Mouse (Mus musculus) MEL (cell line): Measurements from ENCODE around the gene Gmds. TPM values are rescaled to one million over a fixed set of nuclear protein-coding genes. Genes with fewer than 3 reads are reported as not detected.

Experiments
- DNase-seq: peaks from one replicate; pipeline ENCODE4 v3.0.0; 2011; ENCODE audit warnings: low read depth, low spot score
- H3K27ac ChIP-seq: 2 replicates; pipeline ENCODE4 v1.5.1; 2012; ENCODE audit warnings: low read depth, mild to moderate bottlenecking, control low read depth, low read length, moderate library complexity; ENCODE audit not compliant: control insufficient read depth
- H3K27me3 ChIP-seq, 2 experiments: fragments of 150-350 bp in 1 of 2; sonication (generic) in 1 of 2; 2 replicates each; pipeline ENCODE4 v1.6.1; 2012; ENCODE audit warnings: low read length in 2 of 2, mild to moderate bottlenecking in 2 of 2, improper control_type of control experiment in 1 of 2, moderate library complexity in 1 of 2; ENCODE audit not compliant: insufficient read depth in 2 of 2, control insufficient read depth in 1 of 2
- H3K36me3 ChIP-seq, 2 experiments: 2 replicates each; pipeline ENCODE4 v1.6.1; 2012 to 2014; ENCODE audit warnings: low read length in 2 of 2, improper control_type of control experiment in 1 of 2, inconsistent platforms in 1 of 2, mild to moderate bottlenecking in 1 of 2; ENCODE audit not compliant: insufficient read depth in 2 of 2, control insufficient read depth in 1 of 2
- H3K4me1 ChIP-seq, 2 experiments: fragments of 150-350 bp in 1 of 2; sonication (generic) in 1 of 2; 2 replicates each; pipeline ENCODE4 v1.6.1; 2012; ENCODE audit warnings: low read length in 2 of 2, improper control_type of control experiment in 1 of 2, mild to moderate bottlenecking in 1 of 2; ENCODE audit not compliant: insufficient read depth in 2 of 2, control insufficient read depth in 1 of 2
- H3K4me3 ChIP-seq, 2 experiments: fragments of 150-350 bp in 1 of 2; sonication (generic) in 1 of 2; 2 replicates each; pipeline ENCODE4 v1.5.1; 2012; ENCODE audit warnings: low read depth in 2 of 2, low read length in 2 of 2, mild to moderate bottlenecking in 2 of 2, moderate library complexity in 2 of 2, control low read depth in 1 of 2, improper control_type of control experiment in 1 of 2; ENCODE audit not compliant: control insufficient read depth in 1 of 2, insufficient read depth in 1 of 2
- H3K79me2 ChIP-seq: 2 replicates; pipeline ENCODE4 v1.6.1; 2012; ENCODE audit warnings: mild to moderate bottlenecking, low read length, moderate library complexity; ENCODE audit not compliant: control insufficient read depth, poor library complexity, insufficient read depth
- H3K9ac ChIP-seq: 2 replicates; pipeline ENCODE4 v1.6.1; 2012; ENCODE audit warnings: low read depth, mild to moderate bottlenecking, control low read depth, low read length, moderate library complexity; ENCODE audit not compliant: control insufficient read depth, poor library complexity, severe bottlenecking
- H3K9me3 ChIP-seq: fragments of 150-350 bp; sonication (generic); replicated peaks from 2 replicates; pipeline ENCODE4 v1.6.1; 2012; ENCODE audit warnings: mild to moderate bottlenecking, low read length, improper control_type of control experiment, moderate library complexity; ENCODE audit not compliant: insufficient read depth
- CHD1 ChIP-seq: IDR thresholded peaks from 2 replicates; pipeline ENCODE4 v1.6.1; 2012; ENCODE audit warnings: low read depth, mild to moderate bottlenecking, inconsistent platforms, low read length, improper control_type of control experiment
- CHD2 ChIP-seq: IDR thresholded peaks from 2 replicates; pipeline ENCODE4 v1.6.1; 2011; ENCODE audit warnings: low read length, improper control_type of control experiment
- CTCF ChIP-seq, 3 experiments: IDR thresholded peaks in 2 of 3; conservative IDR thresholded peaks in 1 of 3; 2 replicates each; pipeline ENCODE4 v1.5.1; 2011 to 2012; ENCODE audit warnings: low read length in 3 of 3, low read depth in 2 of 3, mild to moderate bottlenecking in 2 of 3, improper control_type of control experiment in 1 of 3, inconsistent platforms in 1 of 3, mixed read lengths in 1 of 3, moderate library complexity in 1 of 3; ENCODE audit not compliant: control insufficient read depth in 1 of 3, insufficient read depth in 1 of 3, poor library complexity in 1 of 3, severe bottlenecking in 1 of 3
- ELF1 ChIP-seq: IDR thresholded peaks from 2 replicates; pipeline ENCODE4 v1.6.1; 2014; ENCODE audit warnings: low read depth, mild to moderate bottlenecking, inconsistent platforms, low read length, improper control_type of control experiment, moderate library complexity
- HCFC1 ChIP-seq: IDR thresholded peaks from 2 replicates; pipeline ENCODE4 v1.6.1; 2012; ENCODE audit warnings: low read depth, mild to moderate bottlenecking, inconsistent platforms, low read length, improper control_type of control experiment, moderate library complexity
- KAT2A ChIP-seq: conservative IDR thresholded peaks from 2 replicates; pipeline ENCODE4 v1.6.1; 2012; ENCODE audit warnings: low read depth, low read length, improper control_type of control experiment, inconsistent platforms
- MEF2A ChIP-seq: IDR thresholded peaks from 2 replicates; pipeline ENCODE4 v1.6.1; 2014; ENCODE audit warnings: low read depth, mild to moderate bottlenecking, inconsistent platforms, low read length, improper control_type of control experiment; ENCODE audit not compliant: poor library complexity, insufficient replicate concordance, severe bottlenecking; ENCODE audit errors: extremely low read depth
- MYC ChIP-seq: IDR thresholded peaks from 2 replicates; pipeline ENCODE4 v1.6.1; 2011; ENCODE audit warnings: low read depth, mild to moderate bottlenecking, low read length, improper control_type of control experiment, moderate library complexity
- NRF1 ChIP-seq: IDR thresholded peaks from 2 replicates; pipeline ENCODE4 v1.6.1; 2014; ENCODE audit warnings: low read depth, mild to moderate bottlenecking, inconsistent platforms, low read length, improper control_type of control experiment, moderate library complexity; ENCODE audit not compliant: poor library complexity, insufficient read depth, severe bottlenecking
- POLR2A ChIP-seq, 2 experiments: IDR thresholded peaks; 2 replicates each; pipeline ENCODE4 v1.6.1; 2011 to 2012; ENCODE audit warnings: low read length in 2 of 2, mild to moderate bottlenecking in 2 of 2, control low read depth in 1 of 2, improper control_type of control experiment in 1 of 2, low read depth in 1 of 2, moderate library complexity in 1 of 2; ENCODE audit not compliant: control insufficient read depth in 1 of 2, insufficient read depth in 1 of 2, poor library complexity in 1 of 2
- POLR2AphosphoS5 ChIP-seq: IDR thresholded peaks from 2 replicates; pipeline ENCODE4 v1.6.1; 2012; ENCODE audit warnings: low read depth, borderline replicate concordance, mild to moderate bottlenecking, inconsistent platforms, low read length, moderate library complexity, mixed read lengths
- RAD21 ChIP-seq: IDR thresholded peaks from 2 replicates; pipeline ENCODE4 v1.6.1; 2011; ENCODE audit warnings: mild to moderate bottlenecking, low read depth, low read length, improper control_type of control experiment
- RCOR1 ChIP-seq: IDR thresholded peaks from 2 replicates; pipeline ENCODE4 v1.6.1; 2012; ENCODE audit warnings: low read depth, mild to moderate bottlenecking, inconsistent platforms, low read length, improper control_type of control experiment
- SMC3 ChIP-seq: IDR thresholded peaks from 2 replicates; pipeline ENCODE4 v1.6.1; 2011; ENCODE audit warnings: low read depth, low read length, improper control_type of control experiment
- TAL1 ChIP-seq: IDR thresholded peaks from 2 replicates; pipeline ENCODE4 v1.6.1; 2012; ENCODE audit warnings: mild to moderate bottlenecking, inconsistent platforms, low read length, moderate library complexity, mixed read lengths
- TBP ChIP-seq: IDR thresholded peaks from 2 replicates; pipeline ENCODE4 v1.8.0; 2011; ENCODE audit warnings: low read depth, low read length, improper control_type of control experiment
- UBTF ChIP-seq: IDR thresholded peaks from 2 replicates; pipeline ENCODE4 v1.6.1; 2012; ENCODE audit warnings: low read depth, mild to moderate bottlenecking, inconsistent platforms, low read length, improper control_type of control experiment, moderate library complexity, borderline replicate concordance; ENCODE audit not compliant: insufficient read depth
- USF1 ChIP-seq: IDR thresholded peaks from 2 replicates; pipeline ENCODE4 v1.6.1; 2014; ENCODE audit warnings: low read depth, mild to moderate bottlenecking, inconsistent platforms, low read length, improper control_type of control experiment, moderate library complexity
- ZKSCAN1 ChIP-seq: IDR thresholded peaks from 2 replicates; pipeline ENCODE4 v1.6.1; 2012; ENCODE audit warnings: low read depth, mild to moderate bottlenecking, inconsistent platforms, low read length, improper control_type of control experiment, moderate library complexity
- polyA plus RNA-seq, 2 experiments: library from polyadenylated mRNA; stranded (reverse) in 1 of 2; unstranded in 1 of 2; fragments of >175 nt in 1 of 2; fragments of >200 nt in 1 of 2; gene quantifications; 2 replicates each; pipeline versions ENCODE4 v1.2.1 to v1.2.4; 2012; ENCODE audit warnings: low replicate concordance in 2 of 2, low read depth in 1 of 2; ENCODE audit not compliant: insufficient read length in 2 of 2, insufficient read depth in 1 of 2, missing spikeins in 1 of 2
- total RNA-seq: library from RNA; depleted of rRNA; stranded (reverse); fragments of 300-350 nt; gene quantifications from 2 replicates; pipeline ENCODE4 v1.2.3, GENCODE M21; 2012

Gmds gene
- total and polyA plus RNA-seq, 3 experiments: 17.4 to 32.2 TPM; not detected in 1

- no peaks in the 10 kb centered on the region for H3K27me3 ChIP-seq
- TF ChIP-seq CHD2 (no peak), USF1 (no peak), MEF2A (no peak), RCOR1 (no peak; the same call in 1 of the 2 replicates), POLR2A (IDR thresholded peaks at IDR 0.05; ENCODE audit: control insufficient read depth in 1 of 2, insufficient read depth in 1 of 2, low read depth in 1 of 2, low read length in 2 of 2, poor library complexity in 1 of 2) (no peak), TAL1 (no peak)
- peaks cover 0 to 17% of the 10 kb centered on the region in 2 experiments; a peak in 2 of 4 replicates for H3K36me3 ChIP-seq
- peaks cover 12 to 17% of the 10 kb centered on the region in 2 experiments for H3K4me1 ChIP-seq
- no peaks in the 10 kb centered on the region for H3K9me3 ChIP-seq
- peak; percentile 52 for DNase-seq
- H3K4me3 ChIP-seq: peak overlapping the region in 1 of 2 experiments; percentile 16; a peak in 1 of 4 replicates
- no peaks in the 10 kb centered on the region for H3K79me2 ChIP-seq
- peak overlapping the region; percentile 0; the same call in 1 of the 2 replicates for H3K27ac ChIP-seq
- H3K9ac ChIP-seq: peak overlapping the region; percentile 12; the same call in 1 of the 2 replicates
These were observed 379.9 kb downstream of the Gmds start for GRCm38 (mm10) chr13:31958346-31959335.

GRCm38 (mm10) chr13:31956584-31956983 is 382.0 kb downstream of the Gmds start:
- Histone ChIP-seq H3K4me1 (peaks cover 7 to 15% of the 10 kb centered on the region in 2 experiments), H3K27me3 (no peaks in the 10 kb centered on the region), H3K9me3 (no peaks in the 10 kb centered on the region), H3K36me3 (peaks cover 0 to 12% of the 10 kb centered on the region in 2 experiments; a peak in 2 of 4 replicates), H3K9ac (no peak overlapping the region), H3K4me3 (no peak overlapping the region), H3K79me2 (no peaks in the 10 kb centered on the region), H3K27ac (no peak overlapping the region)
- peak; percentile 62 for DNase-seq
- TF ChIP-seq UBTF (no peak), CTCF (IDR thresholded peaks at IDR 0.05 in 2 of 3, conservative IDR thresholded peaks at IDR 0.05 in 1 of 3; ENCODE audit: control insufficient read depth in 1 of 3, insufficient read depth in 1 of 3, low read depth in 2 of 3, low read length in 3 of 3, poor library complexity in 1 of 3, severe bottlenecking in 1 of 3) (peak; percentile 74 to 88 (median 83)), POLR2AphosphoS5 (no peak), RAD21 (peak; percentile 50), USF1 (no peak), SMC3 (peak; percentile 73)

- H3K9ac ChIP-seq: no peak overlapping the region
- H3K9me3 ChIP-seq: no peaks in the 10 kb centered on the region
- H3K79me2 ChIP-seq: no peaks in the 10 kb centered on the region
- H3K27me3 ChIP-seq: no peaks in the 10 kb centered on the region
- no peak for DNase-seq
- no peak for TF ChIP-seq HCFC1
- no peak for TF ChIP-seq RAD21
- TF ChIP-seq KAT2A: no peak
- no peak for TF ChIP-seq TBP
- no peak for TF ChIP-seq MYC
- TF ChIP-seq ZKSCAN1: no peak
- TF ChIP-seq MEF2A: no peak
- no peak for TF ChIP-seq CHD1
- no peak for TF ChIP-seq ELF1
- no peak for TF ChIP-seq NRF1
- no peak overlapping the region for H3K4me3 ChIP-seq
- H3K36me3 ChIP-seq: peaks cover 0 to 12% of the 10 kb centered on the region in 2 experiments; a peak in 2 of 4 replicates
- H3K4me1 ChIP-seq: peaks cover 7 to 15% of the 10 kb centered on the region in 2 experiments
- H3K27ac ChIP-seq: no peak overlapping the region
These were observed 382.4 kb downstream of the Gmds start for GRCm38 (mm10) chr13:31956112-31956511.
